Mouse (Mus musculus) heart, adult 9 months (tissue): ENCODE measurements at regions not wholly inside any gene's neighbourhood (a gene's known extent, or its start where the extent isn't known, plus 50 kb on each side); places are given as distances from the start of the nearest gene placed in this dataset.
"Not testable (repeated sequence)": the region's sequence is repeated elsewhere in the genome, so short reads cannot be mapped to it uniquely, and the experiment has no call there.

ENCODE experiments used
- DNase-seq, 2 experiments: peaks; one replicate each; pipeline ENCODE4 v3.0.0; 2022; ENCODE audit warnings: low spot score in 2 of 2

- no peak for DNase-seq
Observed at GRCm38 (mm10) chr13:45130516-45131249, 52.2 kb downstream of the Gm9817 start.

- DNase-seq, result no peak
Observed at GRCm38 (mm10) chr13:45140616-45141015, 62.1 kb downstream of the Gm9817 start.

- no peak for DNase-seq
Observed at GRCm38 (mm10) chr13:45145129-45145528, 66.6 kb downstream of the Gm9817 start.

GRCm38 (mm10) chr13:45156223-45156622 lies 77.7 kb downstream of the Gm9817 start:
- no peak for DNase-seq

- no peak for DNase-seq
Observed at GRCm38 (mm10) chr13:45156982-45157381, 78.5 kb downstream of the Gm9817 start.

- no peak for DNase-seq
Observed at GRCm38 (mm10) chr13:45160281-45160680, 81.8 kb downstream of the Gm9817 start.

GRCm38 (mm10) chr13:45164001-45164778 lies 85.7 kb downstream of the Gm9817 start:
- DNase-seq, result no peak

- DNase-seq, result no peak
Observed at GRCm38 (mm10) chr13:45165159-45165558, 86.7 kb downstream of the Gm9817 start.

- no peak for DNase-seq
Observed at GRCm38 (mm10) chr13:45169716-45170115, 91.2 kb downstream of the Gm9817 start.

GRCm38 (mm10) chr13:45173139-45173538 lies 94.6 kb downstream of the Gm9817 start:
- DNase-seq, result no peak

GRCm38 (mm10) chr13:45175711-45176205 lies 97.3 kb downstream of the Gm9817 start:
- not testable (repeated sequence) for DNase-seq

- DNase-seq, result no peak
Observed at GRCm38 (mm10) chr13:45181529-45182230, 103.2 kb downstream of the Gm9817 start.

GRCm38 (mm10) chr13:45189389-45189788 lies 110.9 kb downstream of the Gm9817 start:
- DNase-seq, result no peak

GRCm38 (mm10) chr13:45190151-45190550 lies 111.7 kb downstream of the Gm9817 start:
- DNase-seq, result no peak

- DNase-seq, result no peak
Observed at GRCm38 (mm10) chr13:45192079-45192478, 113.6 kb downstream of the Gm9817 start.

GRCm38 (mm10) chr13:45195562-45195961 lies 117.1 kb downstream of the Gm9817 start:
- no peak for DNase-seq

- no peak for DNase-seq
Observed at GRCm38 (mm10) chr13:45196363-45196762, 117.9 kb downstream of the Gm9817 start.

GRCm38 (mm10) chr13:45200511-45201120 lies 122.1 kb downstream of the Gm9817 start:
- DNase-seq, result no peak

GRCm38 (mm10) chr13:45204856-45205255 lies 126.4 kb downstream of the Gm9817 start:
- DNase-seq, result no peak

GRCm38 (mm10) chr13:45208540-45209197 lies 130.2 kb downstream of the Gm9817 start:
- no peak for DNase-seq

- DNase-seq, result no peak
Observed at GRCm38 (mm10) chr13:45211241-45211640, 132.7 kb downstream of the Gm9817 start.
